Mouse (Mus musculus): ENCODE measurements around the gene Gclm. TPM values are rescaled to one million over a fixed set of nuclear protein-coding genes. Genes with fewer than 3 reads are reported as not detected.

Gclm gene
- polyA plus RNA-seq (2012; rRNA removed): 29.3 and 29.8 TPM in 2 replicates

DNA sequence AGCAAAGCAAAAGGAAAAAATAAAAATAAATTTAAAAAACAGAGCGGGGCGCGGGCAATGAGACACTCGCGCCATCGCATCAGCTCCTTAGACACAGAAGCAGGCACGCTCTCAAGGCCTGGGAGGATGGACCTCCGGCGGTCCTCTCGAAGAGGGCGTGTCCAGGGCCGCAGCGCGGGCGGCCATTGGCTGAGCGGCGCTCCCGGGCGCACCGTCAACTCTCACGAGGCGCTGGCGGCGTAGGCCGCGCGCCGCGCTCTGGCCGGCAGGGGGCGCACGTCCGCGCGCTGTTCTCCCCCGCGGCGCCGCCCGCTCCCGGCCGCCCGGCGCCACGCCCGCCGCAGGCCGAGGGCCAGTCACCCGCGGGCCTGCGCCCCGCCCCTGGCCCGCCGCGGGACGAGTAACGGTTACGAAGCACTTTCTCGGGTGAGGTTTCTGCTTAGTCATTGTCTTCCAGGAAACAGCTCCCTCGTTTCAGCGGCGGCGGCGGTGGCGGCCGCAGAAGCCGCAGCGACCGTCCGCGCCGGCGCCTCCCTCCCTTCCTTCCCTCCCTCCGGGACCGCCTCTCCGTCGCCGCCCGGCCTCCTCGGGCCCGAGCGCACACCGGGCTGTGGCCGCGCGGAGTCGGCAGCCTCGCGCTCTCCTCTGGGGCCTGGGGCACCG is at the start of gene Gclm:
Gene Gclm, plus strand, starts transcription at position 343 of the 663 bp plus-strand sequence.

DNA sequence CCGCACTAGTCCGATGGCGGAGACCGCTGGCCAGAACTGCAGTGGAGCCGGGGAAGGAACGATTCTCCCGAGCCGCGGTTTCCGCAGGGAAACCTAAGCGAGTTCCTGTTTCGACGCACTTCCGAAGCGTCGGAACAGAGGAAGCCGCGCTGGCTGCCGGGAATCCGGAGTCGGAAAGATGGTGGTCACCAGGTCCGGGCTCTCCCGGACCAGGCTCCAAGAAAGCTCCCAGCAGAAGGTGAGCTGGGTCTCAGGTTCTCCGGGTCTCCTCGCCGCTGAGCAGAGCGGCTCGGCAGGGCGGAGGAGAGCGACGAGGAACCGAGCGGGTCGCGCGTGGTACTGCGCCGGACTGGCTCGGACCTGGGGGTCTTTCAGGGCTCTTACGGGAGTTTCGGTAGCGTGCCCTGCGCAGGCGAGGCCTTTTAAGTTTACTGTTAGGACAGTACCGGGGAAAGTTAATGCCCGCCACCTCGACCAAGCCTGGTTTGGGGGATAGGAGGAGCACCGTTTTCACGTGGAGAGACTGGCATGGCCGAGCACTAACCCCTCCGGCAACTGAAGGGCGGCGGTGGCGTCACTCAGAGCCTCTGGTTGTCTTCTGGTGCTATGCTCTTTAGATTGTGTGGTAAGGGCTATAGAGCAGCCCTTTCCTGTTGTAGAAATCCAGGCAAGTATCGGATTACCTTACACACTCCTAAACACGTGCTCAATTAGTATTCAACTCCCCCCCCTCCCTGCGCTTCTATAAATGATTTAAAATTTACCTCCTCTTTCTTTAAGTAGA is 29.1 kb downstream of the Gclm start, which contains the start of gene Dnttip2:
Gene Dnttip2, plus strand, starts transcription at position 148 of the 784 bp plus-strand sequence.

DNA sequence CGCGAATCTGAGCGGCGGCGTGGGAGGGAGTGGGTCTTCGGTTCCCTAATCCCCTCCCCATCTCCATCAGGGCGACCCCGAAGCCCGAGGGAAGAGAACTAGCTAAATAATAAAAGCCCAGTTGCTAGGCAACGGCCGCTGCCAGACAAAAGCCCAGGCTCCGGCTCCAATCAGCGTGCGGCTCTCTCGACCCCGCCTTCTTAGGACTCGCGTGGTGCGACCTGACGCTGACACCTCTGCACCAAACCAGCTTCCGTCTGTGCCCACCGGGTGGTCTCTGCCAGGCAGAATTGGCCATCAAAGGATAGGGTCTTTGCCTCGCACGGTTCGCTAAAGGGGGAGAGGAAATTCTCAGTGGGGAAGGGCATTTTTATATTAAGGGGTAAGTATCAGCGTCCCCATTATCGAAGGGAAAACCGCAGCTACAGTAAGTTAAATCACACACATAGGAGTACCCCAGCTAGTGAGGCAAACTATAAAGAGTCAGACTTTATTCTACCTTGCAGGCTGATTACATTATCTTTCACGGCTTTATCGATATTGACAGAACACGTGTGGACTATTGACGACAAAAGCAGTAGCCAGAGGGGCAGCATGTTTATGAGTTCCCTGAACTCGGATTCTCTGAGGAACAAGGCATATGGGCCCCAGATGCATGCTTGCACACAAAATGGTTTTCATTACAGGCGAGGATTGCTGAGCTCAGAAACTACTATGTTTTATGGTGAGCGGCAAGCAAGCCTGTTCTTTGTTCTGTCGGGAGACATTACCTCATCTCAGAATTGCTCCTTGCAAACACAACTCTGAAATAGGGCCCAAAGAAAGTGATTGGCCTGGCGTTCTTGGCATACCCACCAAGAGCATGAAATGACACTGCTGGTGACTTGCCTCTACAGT is 48.8 kb downstream of the Gclm start, which contains the start of gene Bcar3:
Gene Bcar3, plus strand, starts transcription at position 183 of the 897 bp plus-strand sequence.

Other genes starting within 250 kb of the Gclm start
- 3.0 and 3.3 TPM in 2 replicates for gene Abca4, start 201.1 kb upstream of the Gclm start, polyA plus RNA-seq (2012; rRNA removed)
- gene Dnttip2, start 28.8 kb downstream of the Gclm start, polyA plus RNA-seq (2012; rRNA removed): 35.6 and 37.7 TPM in 2 replicates
- gene Bcar3, start 48.6 kb downstream of the Gclm start, polyA plus RNA-seq (2012; rRNA removed): 7.4 and 8.3 TPM in 2 replicates